Mouse (Mus musculus) hindbrain, postnatal 0 days (tissue): ENCODE measurements around the gene Rnf166. TPM values are rescaled to one million over a fixed set of nuclear protein-coding genes. Genes with fewer than 3 reads are reported as not detected.

Experiments
- ATAC-seq: fragments of 200-750 bp; cut with Nextera tagmentation; 2 replicates; pipeline ENCODE4 v1.8.0; 2017; ENCODE audit warnings: mild to moderate bottlenecking, moderate TSS enrichment, moderate library complexity
- DNase-seq: peaks from one replicate; pipeline ENCODE4 v3.0.0-alpha.2; 2015; ENCODE audit warnings: low spot score
- H3K27ac ChIP-seq: fragments of 300-500 bp; sonication (generic); 2 replicates; pipeline ENCODE4 v1.5.1; 2014; ENCODE audit warnings: mild to moderate bottlenecking
- H3K27me3 ChIP-seq: fragments of 300-500 bp; sonication (generic); 2 replicates; pipeline ENCODE4 v1.6.1; 2014; ENCODE audit warnings: low read length, mixed read lengths; ENCODE audit not compliant: insufficient read depth
- H3K36me3 ChIP-seq: fragments of 300-500 bp; sonication (generic); 2 replicates; pipeline ENCODE4 v1.6.1; 2014; ENCODE audit warnings: low read length, mixed read lengths; ENCODE audit not compliant: insufficient read depth
- H3K4me1 ChIP-seq: fragments of 300-500 bp; sonication (generic); 2 replicates; pipeline ENCODE4 v1.6.1; 2014; ENCODE audit warnings: antibody characterized with exemption, low read length, mixed read lengths; ENCODE audit not compliant: insufficient read depth
- H3K4me2 ChIP-seq: fragments of 300-500 bp; sonication (generic); 2 replicates; pipeline ENCODE4 v1.6.1; 2014; ENCODE audit warnings: low read depth, mild to moderate bottlenecking, low read length, moderate library complexity, mixed read lengths
- H3K4me3 ChIP-seq: fragments of 300-500 bp; sonication (generic); 2 replicates; pipeline ENCODE4 v1.5.1; 2014; ENCODE audit warnings: low read length
- H3K9ac ChIP-seq: fragments of 300-500 bp; sonication (generic); replicated peaks from 2 replicates; pipeline ENCODE4 v1.6.1; 2014; ENCODE audit warnings: mild to moderate bottlenecking, low read length, moderate library complexity, mixed read lengths
- H3K9me3 ChIP-seq: fragments of 300-500 bp; sonication (generic); 2 replicates; pipeline ENCODE4 v1.6.1; 2016; ENCODE audit warnings: low read length, mixed read lengths
- CTCF ChIP-seq: IDR thresholded peaks from 2 replicates; pipeline ENCODE4 v1.5.1; 2016; ENCODE audit warnings: antibody characterized with exemption, control low read depth, low read depth
- WGBS: fragments of 180-500 bp; shearing (Covaris S2); extraction: QIAGEN DNeasy Blood & Tissue Kit; methylation state at CpG from one replicate; pipeline ENCODE4 v1.1.7; 2014; 5-methylcytosine and 5-hydroxymethylcytosine counted together
- polyA plus RNA-seq: library from polyadenylated mRNA; unstranded; fragments of >200 nt; fragmentation: Nextera tagmentation; extraction: Ambion mirVana; gene quantifications from 2 replicates; pipeline ENCODE4 v1.2.1, GENCODE M21; 2015
- total RNA-seq: library from RNA; depleted of rRNA; stranded (reverse); fragments of >200 nt; gene quantifications from 2 replicates; pipeline ENCODE4 v1.2.3, GENCODE M21; 2014

The Rnf166 gene
- total and polyA plus RNA-seq, 2 experiments from 2014 or later = 22.6 to 37.4 TPM

- no peaks in the 10 kb centered on the region for H3K9me3 ChIP-seq
Measured at GRCm38 (mm10) chr8:122488387-122488786, 12.5 kb upstream of the Rnf166 start.

GRCm38 (mm10) chr8:122484831-122485230 lies 9.0 kb upstream of the Rnf166 start:
- H3K36me3 ChIP-seq = peaks cover 35% of the 10 kb centered on the region

More at GRCm38 (mm10) chr8:122488387-122488786, 12.5 kb upstream of the Rnf166 start:
- DNase-seq (peak; percentile 48), ATAC-seq (no peak)
- TF ChIP-seq CTCF = no peak
- Histone ChIP-seq H3K27me3 (no peaks in the 10 kb centered on the region), H3K36me3 (peaks cover 11% of the 10 kb centered on the region), H3K27ac (no peak overlapping the region; the same call in 1 of the 2 replicates), H3K4me3 (no peak overlapping the region), H3K4me1 (no peaks in the 10 kb centered on the region), H3K4me2 (no peak overlapping the region), H3K9ac (no peak overlapping the region)
- 65% methylated on average over 9 of the region's 9 CpGs for WGBS

DNA sequence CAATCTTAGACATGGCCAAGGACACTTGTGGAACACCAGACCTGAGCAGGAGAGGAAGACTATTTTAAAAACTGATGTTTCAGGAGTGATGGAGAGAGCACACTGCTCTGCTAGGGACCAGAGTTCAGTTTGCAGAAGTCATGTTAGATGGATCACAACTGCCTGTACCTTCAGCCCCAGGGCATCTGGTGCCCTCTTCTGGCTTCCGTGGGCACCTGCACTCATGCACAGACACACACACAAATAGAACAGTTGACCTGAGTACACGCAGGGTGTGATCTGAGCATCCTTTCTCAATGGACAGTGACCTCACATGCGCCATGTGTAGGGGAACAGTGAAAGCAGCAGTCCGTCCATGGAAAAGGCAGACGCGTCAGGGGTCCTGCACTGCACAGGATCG lies 8.0 kb upstream of the Rnf166 start:
- Histone ChIP-seq H3K27ac (no peak overlapping the region), H3K36me3 (peaks cover 44% of the 10 kb centered on the region), H3K9ac (no peak overlapping the region), H3K27me3 (no peaks in the 10 kb centered on the region), H3K9me3 (no peaks in the 10 kb centered on the region), H3K4me2 (no peak overlapping the region), H3K4me1 (no peaks in the 10 kb centered on the region), H3K4me3 (no peak overlapping the region)
- TF ChIP-seq CTCF = no peak; the same call in 1 of the 2 replicates
- ATAC-seq (no peak), DNase-seq (no peak)
- whole genome bisulfite sequencing = 95% methylated on average over 7 of the region's 7 CpGs

More at GRCm38 (mm10) chr8:122484831-122485230, 9.0 kb upstream of the Rnf166 start:
- DNase-seq (no peak), ATAC-seq (no peak)
- H3K9ac ChIP-seq = no peak overlapping the region
- 88% methylated on average over 12 of the region's 12 CpGs for WGBS
- H3K4me1 ChIP-seq = no peaks in the 10 kb centered on the region
- H3K9me3 ChIP-seq = no peaks in the 10 kb centered on the region
- H3K27me3 ChIP-seq = no peaks in the 10 kb centered on the region
- no peak overlapping the region for H3K4me2 ChIP-seq
- no peak for TF ChIP-seq CTCF
- H3K4me3 ChIP-seq = no peak overlapping the region
- H3K27ac ChIP-seq = no peak overlapping the region

DNA sequence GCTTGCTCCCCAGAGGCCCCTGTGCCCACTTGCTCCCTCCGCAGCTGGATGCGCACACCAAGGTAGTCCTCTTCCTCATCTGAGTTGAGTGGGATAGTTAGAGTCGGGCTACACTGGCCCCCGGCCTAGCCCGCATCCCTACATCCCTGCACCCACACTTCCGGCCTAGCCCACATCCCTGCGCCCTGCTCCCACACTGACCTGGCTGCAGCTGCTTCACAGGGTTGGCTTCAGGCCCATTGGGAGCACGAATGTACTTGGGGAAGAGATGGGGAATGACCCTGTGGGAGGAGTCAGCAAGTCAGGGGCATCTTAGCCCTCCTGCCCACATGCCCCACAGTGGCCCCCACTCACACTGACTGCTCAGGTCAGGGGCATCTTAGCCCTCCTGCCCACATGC lies 6.6 kb upstream of the Rnf166 start:
- H3K9ac ChIP-seq = no peak overlapping the region
- no peak overlapping the region for H3K4me3 ChIP-seq
- H3K27ac ChIP-seq = no peak overlapping the region
- no peaks in the 10 kb centered on the region for H3K27me3 ChIP-seq
- no peak for TF ChIP-seq CTCF
- DNase-seq = no peak
- peak; percentile 3; the same call in 1 of the 2 replicates for ATAC-seq
- no peak overlapping the region for H3K4me2 ChIP-seq
- no peaks in the 10 kb centered on the region for H3K9me3 ChIP-seq
- 93% methylated on average over 8 of the region's 8 CpGs for WGBS
- H3K36me3 ChIP-seq = peaks cover 45% of the 10 kb centered on the region
- no peaks in the 10 kb centered on the region for H3K4me1 ChIP-seq

- peaks cover 14% of the 10 kb centered on the region for H3K4me1 ChIP-seq
- H3K9ac ChIP-seq = peak overlapping the region; percentile 91
- no peaks in the 10 kb centered on the region for H3K27me3 ChIP-seq
- TF ChIP-seq CTCF = no peak
- peak; percentile 14; the same call in 1 of the 2 replicates for ATAC-seq
- WGBS = 10% methylated on average over 16 of the region's 16 CpGs
- peak overlapping the region; percentile 98 for H3K4me3 ChIP-seq
- H3K36me3 ChIP-seq = peaks cover 13% of the 10 kb centered on the region; the same call in 1 of the 2 replicates
- H3K9me3 ChIP-seq = no peaks in the 10 kb centered on the region
- peak; percentile 42 for DNase-seq
- H3K4me2 ChIP-seq = peak overlapping the region; percentile 77
- H3K27ac ChIP-seq = peak overlapping the region; percentile 86
Measured at GRCm38 (mm10) chr8:122474951-122475560, 808 bp downstream of the Rnf166 start.

DNA sequence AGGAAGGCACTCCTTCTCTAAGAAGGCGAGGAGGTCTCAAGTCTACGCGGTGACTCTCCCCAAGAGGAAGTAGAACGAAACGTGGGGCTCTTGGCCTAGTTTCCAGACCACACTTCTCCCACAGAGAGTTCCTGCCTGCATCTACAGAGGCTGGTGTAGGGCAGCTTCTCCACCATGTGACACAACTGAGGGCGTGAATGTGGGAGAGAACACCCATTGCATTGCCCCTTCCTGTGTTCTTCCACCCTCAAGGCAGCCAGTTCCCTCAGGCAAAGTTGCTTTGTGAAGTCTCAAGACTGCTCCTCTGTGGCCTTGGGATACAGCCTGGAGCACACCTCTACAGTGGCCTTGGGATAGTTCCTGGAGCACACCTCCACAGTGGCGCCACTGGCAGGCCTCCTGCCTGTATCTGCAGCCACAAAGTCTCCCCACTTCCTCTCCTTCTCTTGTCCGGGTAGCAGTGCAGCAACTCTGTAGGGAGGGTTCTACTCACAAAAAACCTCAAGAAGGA lies 1.9 kb downstream of the Rnf166 start:
- Histone ChIP-seq H3K36me3 (peaks cover 8% of the 10 kb centered on the region; the same call in 1 of the 2 replicates), H3K9ac (no peak overlapping the region), H3K9me3 (no peaks in the 10 kb centered on the region), H3K4me1 (peaks cover 14% of the 10 kb centered on the region), H3K4me2 (no peak overlapping the region), H3K4me3 (no peak overlapping the region), H3K27me3 (no peaks in the 10 kb centered on the region), H3K27ac (no peak overlapping the region)
- 90% methylated on average over 8 of the region's 8 CpGs for WGBS
- ATAC-seq = no peak
- no peak for DNase-seq
- TF ChIP-seq CTCF = no peak

- Histone ChIP-seq H3K27me3 (no peaks in the 10 kb centered on the region), H3K4me2 (no peak overlapping the region), H3K4me1 (0 out of 2 replicates have a peak, but pooled peaks cover 6% of the 10 kb centered on the region), H3K36me3 (peaks cover 29% of the 10 kb centered on the region; the same call in 1 of the 2 replicates), H3K9me3 (no peaks in the 10 kb centered on the region), H3K27ac (no peak overlapping the region), H3K4me3 (no peak overlapping the region), H3K9ac (no peak overlapping the region)
- no peak for TF ChIP-seq CTCF
- DNase-seq (no peak), ATAC-seq (no peak)
- 88% methylated on average over 5 of the region's 5 CpGs for WGBS
Measured at GRCm38 (mm10) chr8:122470691-122471090, 5.2 kb downstream of the Rnf166 start.
